Mouse (Mus musculus) brown adipose tissue, adult 24 weeks (tissue): Measurements from ENCODE around the gene Zfp27. TPM values are rescaled to one million over a fixed set of nuclear protein-coding genes. Genes with fewer than 3 reads are reported as not detected.

ENCODE experiments used
- H3K27ac ChIP-seq: fragments of 200-500 bp; replicated peaks from 2 replicates; pipeline ENCODE4 v1.5.1; 2012; ENCODE audit warnings: low read depth, mild to moderate bottlenecking, low read length
- H3K4me1 ChIP-seq: fragments of 200-500 bp; 2 replicates; pipeline ENCODE4 v1.6.1; 2012; ENCODE audit warnings: low read length, mixed read lengths; ENCODE audit not compliant: control insufficient read depth, insufficient read depth, insufficient read length
- H3K4me3 ChIP-seq: fragments of 200-500 bp; 2 replicates; pipeline ENCODE4 v1.5.1; 2012; ENCODE audit warnings: low read depth, mild to moderate bottlenecking, low read length, moderate library complexity; ENCODE audit not compliant: insufficient read depth
- polyA plus RNA-seq: library from polyadenylated mRNA; stranded (reverse); fragments of >200 nt; gene quantifications from 2 replicates; pipeline ENCODE4 v1.2.4, GENCODE M21; 2012; ENCODE audit not compliant: missing spikeins, insufficient read depth, insufficient read length

Gene Zfp27
- 5.5 and 7.1 TPM in 2 replicates for polyA plus RNA-seq

GRCm38 (mm10) chr7:29905966-29906681 is at the start of gene Zfp27:
TSS of gene Zfp27 (minus strand) at chr7:29906572.
- H3K27ac ChIP-seq, result peak within 1 kb of the TSS; percentile 94
- H3K4me1 ChIP-seq, result no peaks in the 10 kb centered on the region
- peak within 1 kb of the TSS; percentile 99 for H3K4me3 ChIP-seq

GRCm38 (mm10) chr7:29954731-29955130 is 48.4 kb upstream of the Zfp27 start:
- peak overlapping the region; percentile 100; the same call in 1 of the 2 replicates for H3K4me3 ChIP-seq
- H3K27ac ChIP-seq, result no peak overlapping the region

DNA sequence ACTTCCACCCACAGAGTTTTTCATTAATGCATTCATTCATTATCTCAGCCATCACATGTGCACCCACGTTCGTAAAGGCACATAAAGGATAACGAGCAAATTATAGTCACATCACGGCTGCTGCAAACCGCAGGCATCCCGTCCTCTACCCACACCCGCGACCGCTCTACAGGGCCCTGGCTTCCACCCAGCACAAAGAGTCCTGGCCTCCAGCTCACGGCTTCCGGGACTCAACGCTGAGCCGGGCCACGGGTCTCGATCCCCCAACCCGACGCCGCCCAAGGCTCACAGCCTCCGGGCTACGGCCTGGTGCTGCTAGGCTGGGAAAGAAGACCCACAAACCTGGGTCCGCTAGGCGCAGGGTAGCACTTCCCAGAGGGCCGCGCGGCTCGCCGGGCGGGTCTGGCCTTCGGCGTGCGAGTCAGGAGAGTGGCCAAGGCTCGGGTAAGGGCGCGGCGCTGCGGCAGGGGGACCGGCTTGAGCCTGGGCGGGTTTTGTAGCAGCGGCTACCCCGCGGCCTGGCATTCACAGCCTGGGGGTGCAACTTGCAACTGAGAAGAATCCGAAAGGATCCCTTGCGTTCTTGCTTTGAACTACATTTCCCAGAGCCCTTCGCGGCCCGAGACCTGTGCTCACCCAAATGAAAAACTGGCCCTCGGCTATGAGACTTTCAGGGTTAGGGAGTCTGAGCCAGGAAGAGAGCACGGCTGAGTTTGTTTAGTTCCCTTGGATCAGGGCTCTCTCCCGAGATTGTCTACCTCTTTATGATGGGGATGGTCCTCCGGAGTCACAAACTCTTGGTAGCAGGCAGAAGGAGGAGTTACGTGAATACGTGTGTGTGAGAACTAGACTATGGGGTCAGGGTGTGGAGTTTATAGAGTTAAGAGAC is 47.4 kb upstream of the Zfp27 start, which contains the start of gene Zfp74:
Gene Zfp74 (minus strand): TSS at position 577 of the 889 bp plus-strand sequence.
- H3K27ac ChIP-seq, result peak within 1 kb of the TSS; percentile 89
- H3K4me1 ChIP-seq, result no peaks in the 10 kb centered on the region
- H3K4me3 ChIP-seq, result peak within 1 kb of the TSS; percentile 100

More at GRCm38 (mm10) chr7:29954731-29955130, 48.4 kb upstream of the Zfp27 start:
- H3K4me1 ChIP-seq, result no peaks in the 10 kb centered on the region

- Histone ChIP-seq H3K4me1 (no peaks in the 10 kb centered on the region), H3K27ac (no peak overlapping the region), H3K4me3 (peak overlapping the region; percentile 100)
These were observed 46.7 kb upstream of the Zfp27 start for GRCm38 (mm10) chr7:29953086-29953485.

- Histone ChIP-seq H3K27ac (no peak overlapping the region), H3K4me1 (no peaks in the 10 kb centered on the region), H3K4me3 (no peak overlapping the region)
These were observed 37.8 kb upstream of the Zfp27 start for GRCm38 (mm10) chr7:29944201-29944600.

- Histone ChIP-seq H3K4me1 (no peaks in the 10 kb centered on the region), H3K27ac (no peak overlapping the region), H3K4me3 (no peak overlapping the region)
These were observed 37.3 kb upstream of the Zfp27 start for GRCm38 (mm10) chr7:29943720-29944119.

DNA sequence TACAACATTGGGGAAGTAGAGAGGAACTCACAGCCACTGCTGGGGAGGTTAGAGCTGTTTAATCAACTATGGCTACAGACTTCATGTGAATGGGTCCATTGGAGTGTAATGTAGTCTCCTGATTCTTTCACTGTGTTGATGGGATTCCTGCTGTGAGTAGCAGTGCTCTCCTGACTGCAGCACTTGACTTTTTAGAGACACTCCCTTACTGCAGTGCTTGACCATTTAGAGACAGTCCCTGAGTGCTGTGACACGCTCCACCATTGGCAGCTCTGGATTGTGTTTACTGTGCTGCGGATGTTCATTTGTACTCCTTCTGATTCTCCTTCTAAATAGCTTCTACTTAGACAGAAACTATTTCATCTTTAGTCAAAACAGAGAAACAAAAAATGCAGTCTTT is 36.4 kb upstream of the Zfp27 start:
- no peak overlapping the region for H3K4me3 ChIP-seq
- H3K4me1 ChIP-seq, result no peaks in the 10 kb centered on the region
- H3K27ac ChIP-seq, result no peak overlapping the region

- H3K4me3 ChIP-seq, result no peak overlapping the region
- H3K4me1 ChIP-seq, result no peaks in the 10 kb centered on the region
- H3K27ac ChIP-seq, result no peak overlapping the region
These were observed 34.7 kb upstream of the Zfp27 start for GRCm38 (mm10) chr7:29941027-29941426.

- Histone ChIP-seq H3K4me3 (no peak overlapping the region), H3K4me1 (no peaks in the 10 kb centered on the region), H3K27ac (no peak overlapping the region)
These were observed 32.5 kb upstream of the Zfp27 start for GRCm38 (mm10) chr7:29938856-29939255.

DNA sequence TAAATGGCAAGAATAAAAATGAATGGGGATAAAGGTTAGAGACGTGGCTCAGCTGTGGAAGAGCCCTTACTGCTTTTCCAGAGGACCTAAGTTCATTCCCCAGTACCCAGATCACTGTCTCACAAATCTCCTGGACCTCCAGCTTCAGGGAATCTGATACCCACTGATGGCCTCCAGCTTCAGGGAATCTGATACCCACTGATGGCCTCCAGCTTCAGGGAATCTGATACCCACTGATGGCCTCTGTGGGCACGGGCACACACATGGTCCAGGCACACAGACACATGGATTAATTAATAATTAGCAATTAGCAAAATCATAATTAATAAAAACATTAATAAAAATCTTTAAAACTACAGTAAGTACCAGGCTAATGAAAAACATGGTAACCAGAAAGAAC is 16.4 kb upstream of the Zfp27 start:
- Histone ChIP-seq H3K4me1 (no peaks in the 10 kb centered on the region), H3K4me3 (no peak overlapping the region), H3K27ac (no peak overlapping the region)

DNA sequence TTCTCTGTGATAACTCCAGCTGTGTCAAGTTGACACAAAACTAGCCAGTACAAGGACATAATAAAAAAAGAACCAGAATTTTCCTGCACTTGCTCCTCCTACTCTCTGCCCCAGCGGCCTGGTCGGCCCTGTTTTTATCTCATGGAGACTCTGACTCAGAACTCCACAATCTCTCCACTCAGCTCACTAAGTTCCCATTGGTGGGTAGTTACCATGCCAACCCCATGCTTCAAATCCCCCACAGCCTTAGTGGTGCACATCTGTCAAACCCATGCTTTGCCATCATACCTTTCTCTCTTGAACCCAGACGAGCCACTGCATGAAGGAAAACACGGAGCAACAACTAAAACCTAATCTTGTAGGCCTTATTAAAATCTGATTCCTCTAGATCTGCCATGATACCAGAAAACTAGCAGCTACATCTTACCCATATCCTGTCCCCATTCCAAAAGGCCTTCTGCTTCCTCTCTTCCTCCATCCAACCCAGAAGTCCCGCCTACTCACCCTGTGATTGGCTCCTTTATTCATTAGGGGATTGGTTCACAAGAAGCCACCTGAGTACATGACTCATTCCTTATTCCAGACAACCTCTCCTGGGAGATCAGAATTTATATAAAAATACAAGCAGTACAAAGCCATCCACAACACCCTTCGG is 15.2 kb upstream of the Zfp27 start:
- Histone ChIP-seq H3K27ac (no peak overlapping the region), H3K4me1 (no peaks in the 10 kb centered on the region), H3K4me3 (no peak overlapping the region)

DNA sequence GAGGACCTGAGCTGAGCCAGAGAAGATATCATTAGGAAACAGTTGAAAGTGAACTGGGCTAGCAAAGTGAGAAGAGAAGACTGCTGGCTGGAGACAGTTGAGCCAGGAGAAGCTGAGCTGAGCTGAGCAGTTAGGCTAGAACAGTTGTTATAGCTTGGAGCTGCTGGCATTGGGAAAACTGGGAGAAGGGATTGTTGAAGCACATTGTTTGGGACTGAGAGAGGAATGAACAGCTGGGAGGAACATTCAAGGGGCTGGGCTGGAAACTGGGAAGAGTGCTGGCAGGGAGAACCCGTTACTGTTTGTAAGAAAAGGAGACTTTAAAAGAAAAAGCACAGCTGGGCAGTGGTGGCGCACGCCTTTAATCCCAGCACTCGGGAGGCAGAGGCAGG is 11.7 kb upstream of the Zfp27 start:
- H3K27ac ChIP-seq, result peak overlapping the region; percentile 76
- no peak overlapping the region for H3K4me3 ChIP-seq
- H3K4me1 ChIP-seq, result no peaks in the 10 kb centered on the region

DNA sequence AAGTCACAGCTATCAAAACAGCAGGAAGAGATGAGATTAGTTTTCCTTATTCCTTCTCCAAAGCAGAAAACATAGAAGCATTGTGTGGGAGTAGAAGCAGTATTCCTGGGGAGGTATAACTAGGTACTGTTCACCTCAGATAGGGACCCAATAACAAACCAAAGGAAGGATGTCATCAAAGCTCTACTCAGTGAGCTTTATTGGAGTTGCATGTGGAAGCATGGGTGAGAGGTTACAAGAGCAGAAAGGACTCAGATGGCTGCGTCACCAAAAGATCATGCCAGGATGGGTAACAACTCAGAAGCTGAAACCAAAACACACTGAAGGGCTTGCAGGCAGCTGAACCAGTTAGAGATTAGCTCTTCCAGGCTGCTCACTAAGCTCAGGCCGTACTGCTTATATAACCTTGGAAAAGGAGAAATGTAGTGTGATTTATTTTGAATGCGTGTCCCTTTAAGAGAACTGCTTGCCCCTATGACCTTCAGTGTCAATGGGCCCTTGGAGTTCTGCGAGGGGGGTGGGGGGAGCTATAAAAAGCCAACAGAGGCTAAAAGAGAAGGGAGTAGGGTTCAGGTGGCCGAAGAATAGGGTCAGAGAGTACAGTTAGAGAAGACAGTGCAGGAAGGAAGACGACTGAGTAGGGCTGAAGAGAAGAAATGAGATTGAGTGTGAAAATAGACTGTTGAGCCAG is 11.1 kb upstream of the Zfp27 start:
- no peak overlapping the region for H3K4me3 ChIP-seq
- H3K4me1 ChIP-seq, result no peaks in the 10 kb centered on the region
- peak overlapping the region; percentile 76 for H3K27ac ChIP-seq

GRCm38 (mm10) chr7:29912172-29912571 is 5.8 kb upstream of the Zfp27 start:
- Histone ChIP-seq H3K4me3 (no peak overlapping the region), H3K4me1 (no peaks in the 10 kb centered on the region), H3K27ac (no peak overlapping the region)

- H3K4me1 ChIP-seq, result no peaks in the 10 kb centered on the region
- no peak overlapping the region for H3K4me3 ChIP-seq
- no peak overlapping the region for H3K27ac ChIP-seq
These were observed 3.9 kb upstream of the Zfp27 start for GRCm38 (mm10) chr7:29910252-29910651.
